Mouse (Mus musculus) left cerebral cortex, adult 11 months (tissue): ENCODE results near the gene Olfr1417.

Experiments
- DNase-seq: peaks from one replicate; pipeline ENCODE4 v3.0.0; 2022; ENCODE audit warnings: low spot score

Gene Olfr1417

DNA sequence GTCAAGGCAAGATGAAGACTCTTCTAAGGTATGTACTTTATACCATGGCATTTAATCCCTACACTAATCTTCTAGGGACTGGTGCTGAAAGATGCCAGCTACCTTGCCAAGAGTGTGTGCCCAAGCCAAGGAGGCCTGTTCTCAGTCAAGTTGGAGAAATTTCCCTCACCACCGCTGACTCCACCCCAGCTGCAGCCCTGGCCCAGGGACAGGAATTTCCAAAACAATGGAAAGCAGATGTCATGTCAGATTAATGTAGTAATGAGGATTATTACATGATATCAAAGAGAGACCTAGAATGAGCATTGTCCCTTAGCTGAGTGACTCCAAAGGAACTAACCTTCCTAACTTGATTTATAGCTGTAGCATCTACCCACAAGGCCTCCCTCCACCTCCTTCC, 28.2 kb downstream of the Olfr1417 start:
- no peak for DNase-seq

DNA sequence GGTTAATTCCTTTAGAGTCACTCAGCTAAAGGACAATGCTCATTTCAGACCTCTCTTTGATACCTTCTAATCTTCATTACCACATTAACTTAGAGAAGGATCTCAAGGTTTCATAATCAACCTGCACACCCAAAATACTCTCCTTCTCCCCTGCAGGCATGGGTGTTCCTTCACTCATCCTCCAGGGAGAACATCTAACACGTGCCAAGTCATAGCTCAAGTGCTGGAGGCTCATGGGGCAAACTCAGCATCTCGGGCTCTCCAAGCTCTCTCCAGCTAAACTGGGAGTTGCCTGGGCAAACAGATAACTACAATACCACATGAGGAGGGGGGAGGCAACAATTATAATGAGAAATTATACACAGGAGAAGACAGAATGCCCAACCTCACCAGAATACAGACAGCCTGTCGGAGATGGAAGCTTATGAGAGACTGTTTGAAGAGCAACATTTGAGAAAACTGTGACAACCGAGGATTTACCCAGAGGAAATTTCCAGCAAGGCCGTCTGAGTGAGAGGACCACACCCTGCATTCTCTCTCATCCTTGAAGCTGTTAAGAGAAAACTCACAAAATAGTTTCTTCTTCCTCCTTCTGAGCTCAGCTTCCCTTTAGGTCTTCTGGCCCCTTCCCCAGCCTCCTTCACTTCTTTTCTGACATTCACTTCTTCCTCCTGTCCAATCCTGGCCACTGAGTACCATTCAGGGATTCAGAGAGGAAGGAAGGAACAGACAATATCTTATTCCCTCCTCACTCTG, 28.8 kb downstream of the Olfr1417 start:
- no peak for DNase-seq

DNA sequence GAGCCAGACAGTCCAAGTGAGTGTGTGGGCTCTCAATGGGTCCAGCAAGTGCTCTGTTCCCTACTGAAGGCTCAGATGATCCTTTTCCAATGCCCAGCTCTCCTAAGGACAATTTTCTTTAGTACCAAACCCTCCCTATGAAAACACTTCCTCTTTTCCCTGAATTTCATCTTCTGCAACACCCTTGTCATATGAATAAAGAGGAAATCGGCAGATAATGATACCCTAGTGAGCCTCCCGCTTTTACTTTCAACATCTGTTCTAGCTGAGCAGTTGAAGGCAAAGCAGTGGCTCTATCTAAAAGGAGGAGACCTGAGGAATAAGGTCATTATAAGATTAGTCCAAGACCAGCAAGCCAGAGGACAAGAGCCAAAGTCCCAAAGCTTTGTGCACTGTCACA, 30.6 kb downstream of the Olfr1417 start:
- DNase-seq, result no peak

DNA sequence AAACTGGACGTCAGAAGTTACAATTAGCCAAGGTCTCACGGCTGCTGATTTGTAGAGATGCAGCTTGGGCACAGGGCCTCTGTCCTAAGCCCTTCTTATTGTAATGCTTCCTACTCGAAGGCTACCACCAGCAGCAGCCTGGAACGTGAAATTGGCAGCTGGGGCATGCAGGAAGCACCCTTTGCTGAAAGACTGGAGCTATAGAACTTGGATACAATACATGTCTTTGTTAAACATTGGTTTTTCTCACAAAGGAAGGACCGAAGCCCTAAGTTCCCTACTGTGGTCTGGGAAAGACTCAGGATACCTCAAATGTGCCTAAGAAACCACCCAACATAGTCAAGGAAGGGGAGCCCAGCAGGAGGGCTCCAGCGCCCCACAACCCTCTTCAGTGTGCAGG, 31.2 kb downstream of the Olfr1417 start:
- DNase-seq, result no peak

DNA sequence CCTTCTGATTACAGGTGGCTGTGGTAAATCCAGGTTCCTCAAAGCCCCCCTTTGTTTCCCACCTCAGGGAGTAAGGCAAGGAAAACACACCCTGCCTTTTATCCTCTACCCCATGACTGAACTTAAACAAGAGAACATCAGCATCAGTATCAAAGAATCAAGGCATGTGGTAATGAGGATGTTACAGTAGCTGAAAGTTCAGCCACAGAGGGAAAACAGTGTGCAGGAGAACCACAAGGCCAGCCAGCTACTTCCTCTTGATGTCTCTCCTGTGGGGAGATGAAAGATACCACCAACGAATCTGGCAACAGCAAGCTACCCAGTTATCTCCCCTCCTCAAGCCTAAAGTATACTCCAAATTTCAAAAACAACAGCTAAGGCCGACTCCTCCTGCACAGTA, 31.8 kb downstream of the Olfr1417 start:
- no peak for DNase-seq

DNA sequence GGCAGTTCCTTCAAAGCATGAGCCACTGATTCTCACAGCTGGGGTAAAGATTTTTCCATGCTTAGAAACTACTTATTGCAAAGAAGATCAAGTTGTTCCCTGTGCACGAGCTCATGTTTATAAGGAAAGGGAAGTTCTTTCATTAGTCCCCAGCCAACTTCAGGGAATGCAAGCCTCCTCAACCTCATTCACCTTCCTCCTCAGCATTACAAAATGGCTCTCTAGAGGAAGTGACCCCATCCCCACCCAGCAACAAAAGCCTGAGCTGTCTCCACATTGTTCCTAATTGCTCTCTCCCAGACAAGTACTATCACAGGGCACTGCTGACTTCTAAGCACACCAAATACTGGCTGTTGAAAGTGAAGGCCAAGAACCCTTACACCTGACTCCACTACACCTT, 34.6 kb downstream of the Olfr1417 start:
- no peak for DNase-seq

DNA sequence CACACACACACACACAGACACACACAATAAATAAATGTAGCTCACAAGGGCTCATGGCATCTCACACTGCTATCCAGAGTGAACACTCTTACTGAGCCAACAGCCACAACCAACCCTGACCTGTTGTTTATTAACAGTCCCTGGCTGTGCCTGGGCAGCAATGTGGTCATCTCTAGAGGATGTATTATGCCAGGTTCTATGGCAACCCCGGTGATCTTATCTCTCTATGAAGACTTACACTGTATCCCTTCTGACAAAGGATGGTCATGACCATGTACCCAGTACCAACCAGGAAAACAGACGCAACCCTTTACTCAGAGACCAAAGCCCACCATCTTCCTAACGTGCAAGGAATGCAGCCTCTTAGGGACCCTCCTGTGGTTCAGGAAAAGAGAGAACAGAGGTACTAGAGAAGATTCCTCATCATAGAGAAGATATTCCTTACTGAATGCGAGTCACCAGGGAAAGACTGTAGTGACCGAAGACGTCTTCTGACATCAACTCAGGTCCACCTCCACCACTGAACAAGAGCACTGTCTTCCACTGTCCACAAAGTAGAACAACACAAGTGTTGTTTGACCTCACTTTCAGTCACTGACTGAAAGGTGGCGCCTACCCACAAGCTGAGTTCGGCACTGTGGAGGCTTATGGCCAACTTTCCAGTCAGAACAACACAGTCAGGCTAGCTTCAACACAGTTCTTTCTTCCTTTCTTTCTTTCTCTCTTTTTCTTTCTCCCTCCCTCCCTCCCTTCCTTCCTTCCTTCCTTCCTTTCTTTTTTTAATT, 38.3 kb downstream of the Olfr1417 start:
- no peak for DNase-seq

DNA sequence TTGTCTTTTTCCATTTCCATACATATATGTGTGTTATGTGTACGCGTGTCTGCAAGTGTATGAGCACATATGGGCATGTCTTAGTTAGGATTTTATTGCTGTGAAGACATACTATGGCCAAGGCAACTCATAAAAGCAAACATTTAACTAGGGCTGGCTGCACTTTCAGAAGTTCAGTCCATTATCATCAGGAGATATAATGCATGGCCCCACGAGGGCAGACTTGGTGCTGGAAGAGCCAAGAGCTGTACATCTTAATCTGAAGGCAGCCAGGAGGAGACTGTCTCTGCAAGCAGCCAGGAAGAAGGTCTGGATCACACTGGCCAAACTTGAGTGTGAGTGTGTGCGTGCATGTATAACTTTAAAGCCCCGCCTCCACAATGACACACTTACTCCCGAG, 44.6 kb downstream of the Olfr1417 start:
- no peak for DNase-seq

DNA sequence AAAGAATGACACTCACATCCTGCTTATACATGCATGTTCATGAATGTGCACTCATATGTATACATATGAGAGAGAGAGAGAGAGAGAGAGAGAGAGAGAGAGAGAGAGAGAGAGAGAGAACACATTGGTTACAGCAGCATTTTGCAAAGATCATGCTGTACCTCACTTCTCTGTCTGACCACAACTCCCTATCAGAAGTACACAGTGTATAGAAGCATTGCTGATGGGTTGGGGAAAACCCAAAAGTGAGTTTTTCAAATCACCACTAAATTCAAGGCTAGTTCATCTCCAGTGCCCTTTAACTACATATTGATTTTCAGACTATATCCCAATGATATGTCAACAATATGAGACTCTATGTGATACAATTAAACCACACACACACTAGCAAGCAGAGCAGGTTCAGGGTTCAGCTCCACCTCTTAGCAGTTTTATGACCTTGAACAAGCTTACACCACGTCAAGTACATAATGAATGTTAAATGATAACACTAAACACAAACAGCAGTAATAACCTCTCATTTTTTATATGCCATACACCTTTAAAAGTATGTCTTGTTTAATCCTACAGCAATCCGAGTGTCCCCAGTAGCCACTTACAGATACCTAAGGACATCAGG, 45.2 kb downstream of the Olfr1417 start:
- DNase-seq, result no peak

DNA sequence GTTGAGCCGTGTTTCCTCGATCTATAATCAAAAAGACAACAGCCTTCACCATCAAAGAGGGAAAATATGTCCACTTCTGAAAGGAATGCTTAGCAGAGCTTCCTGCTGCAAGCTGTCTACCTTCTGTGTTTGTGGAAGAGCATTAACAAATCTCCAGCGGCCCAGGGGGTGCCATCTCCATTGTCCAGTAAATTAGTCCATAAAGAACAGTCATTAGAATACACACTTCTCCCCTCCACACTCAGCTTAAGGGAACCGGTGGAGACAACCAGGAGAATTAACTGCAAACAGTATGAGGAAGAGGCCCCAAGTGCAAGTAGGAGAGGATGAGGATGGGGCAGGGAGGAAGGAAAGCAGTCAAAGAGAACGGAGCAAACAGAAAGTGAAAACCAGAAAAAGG, 47.2 kb downstream of the Olfr1417 start:
- no peak for DNase-seq

DNA sequence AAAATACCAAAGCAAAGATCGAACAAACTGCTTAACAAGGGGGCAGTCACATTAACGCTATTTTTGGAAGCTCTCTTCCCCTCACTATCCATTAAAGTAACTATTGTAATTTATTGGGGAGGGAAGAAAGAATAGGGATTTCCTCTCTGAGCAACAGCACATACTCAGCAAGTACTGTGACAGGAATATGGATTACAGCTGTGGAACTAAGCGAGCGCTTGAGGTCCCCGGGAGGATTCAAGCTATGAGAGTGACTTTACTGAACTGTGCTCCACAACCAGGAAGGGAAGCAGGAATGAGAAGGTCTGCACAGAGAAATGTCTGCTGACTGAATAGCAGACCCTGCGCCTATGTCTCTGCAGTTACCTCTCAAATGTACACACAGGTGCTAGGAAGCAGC, 50.1 kb downstream of the Olfr1417 start:
- no peak for DNase-seq

DNA sequence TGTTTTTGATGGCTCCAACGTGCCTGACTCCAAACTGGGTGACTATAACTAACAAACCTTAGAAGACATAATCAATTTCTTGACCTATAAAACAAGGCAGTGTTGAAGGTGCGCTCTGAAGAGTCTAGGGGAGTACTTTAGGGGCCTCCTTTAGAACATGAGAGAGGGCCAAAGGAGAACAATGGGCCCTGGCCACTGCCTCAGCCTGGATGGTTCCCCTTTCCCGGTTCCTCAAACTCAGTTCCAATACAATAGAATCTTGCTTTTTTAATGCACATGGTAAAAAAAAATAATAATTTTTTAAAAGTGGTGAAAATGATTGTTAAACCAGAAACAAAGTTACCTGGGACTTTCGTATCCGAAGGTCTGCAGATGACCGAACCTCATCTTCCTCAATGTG, 51.2 kb downstream of the Olfr1417 start:
- no peak for DNase-seq

DNA sequence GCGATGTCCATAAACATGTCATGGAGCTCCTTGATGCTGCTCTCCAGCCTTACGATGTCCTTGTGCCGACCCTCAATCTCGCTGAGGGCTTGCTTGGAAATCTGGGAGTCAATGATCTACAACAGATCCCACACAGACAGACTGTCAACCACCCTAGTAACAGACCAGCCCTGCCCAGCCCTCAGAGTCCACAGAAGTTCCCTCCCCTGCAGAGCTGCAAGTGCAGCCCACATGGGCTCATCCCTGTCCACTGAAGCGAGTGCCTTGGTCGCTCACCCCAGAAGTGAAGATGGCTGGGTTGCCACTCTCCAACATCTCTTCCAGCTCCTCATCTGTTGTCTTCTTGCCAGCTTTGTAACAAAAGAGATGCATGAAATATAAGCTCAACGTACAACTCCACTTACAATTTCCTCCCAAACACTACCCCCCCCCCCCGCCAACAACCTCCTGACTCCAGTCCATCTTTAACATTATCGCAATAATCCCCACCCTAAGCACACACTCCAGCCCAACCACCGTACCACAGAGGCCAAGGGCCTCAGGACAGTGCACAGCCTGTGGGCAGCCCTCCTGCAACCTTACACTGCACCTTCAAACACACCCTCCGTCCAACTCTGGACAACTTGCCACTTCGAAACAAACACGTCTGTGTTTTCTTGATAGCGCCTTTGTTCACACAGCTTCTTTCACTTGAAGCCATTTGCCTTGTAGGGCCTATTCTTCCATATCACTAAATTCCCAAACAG, 53.4 kb downstream of the Olfr1417 start:
- no peak for DNase-seq

DNA sequence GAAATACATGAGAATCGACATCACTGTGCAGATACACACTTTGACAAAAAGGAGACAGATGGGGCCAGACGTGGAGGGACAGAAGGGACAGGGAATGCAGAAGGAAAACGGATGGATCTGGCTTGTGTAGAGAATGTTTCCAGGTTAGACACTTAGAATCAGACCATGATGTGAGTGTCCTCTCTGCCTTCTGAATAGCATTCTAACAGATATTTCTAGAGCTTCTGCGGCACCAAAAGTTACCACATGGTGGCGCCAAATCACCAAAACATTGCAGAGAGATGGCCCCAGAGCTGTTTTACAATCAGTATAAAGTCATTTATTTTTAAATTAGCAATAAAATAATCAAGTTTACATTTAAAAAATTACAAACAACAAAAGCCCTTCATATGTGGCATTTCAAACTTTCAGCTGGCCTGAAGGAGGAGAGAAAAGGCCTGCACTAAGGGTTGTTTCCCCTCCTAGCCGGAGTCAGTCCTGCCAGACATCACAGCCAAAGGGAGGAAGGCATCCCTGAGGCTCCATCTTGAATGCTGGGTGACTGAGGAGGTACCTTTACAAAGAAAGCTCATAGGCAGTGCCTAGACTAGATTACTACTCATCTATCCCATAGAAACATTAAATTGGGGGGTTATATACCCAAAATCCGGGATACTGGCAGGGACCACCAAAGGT, 61.7 kb downstream of the Olfr1417 start:
- DNase-seq, result no peak
